Mouse (Mus musculus) spleen, postnatal 10 days (tissue): ENCODE data around the gene Chst5.
A peak's percentile ranks its signal among the peaks of the same experiment; 100 is the strongest.

Experiments
- DNase-seq, 2 experiments: peaks; one replicate each; pipeline ENCODE4 v3.0.0; 2021 to 2022; ENCODE audit warnings: low spot score in 2 of 2

Chst5 gene

DNA sequence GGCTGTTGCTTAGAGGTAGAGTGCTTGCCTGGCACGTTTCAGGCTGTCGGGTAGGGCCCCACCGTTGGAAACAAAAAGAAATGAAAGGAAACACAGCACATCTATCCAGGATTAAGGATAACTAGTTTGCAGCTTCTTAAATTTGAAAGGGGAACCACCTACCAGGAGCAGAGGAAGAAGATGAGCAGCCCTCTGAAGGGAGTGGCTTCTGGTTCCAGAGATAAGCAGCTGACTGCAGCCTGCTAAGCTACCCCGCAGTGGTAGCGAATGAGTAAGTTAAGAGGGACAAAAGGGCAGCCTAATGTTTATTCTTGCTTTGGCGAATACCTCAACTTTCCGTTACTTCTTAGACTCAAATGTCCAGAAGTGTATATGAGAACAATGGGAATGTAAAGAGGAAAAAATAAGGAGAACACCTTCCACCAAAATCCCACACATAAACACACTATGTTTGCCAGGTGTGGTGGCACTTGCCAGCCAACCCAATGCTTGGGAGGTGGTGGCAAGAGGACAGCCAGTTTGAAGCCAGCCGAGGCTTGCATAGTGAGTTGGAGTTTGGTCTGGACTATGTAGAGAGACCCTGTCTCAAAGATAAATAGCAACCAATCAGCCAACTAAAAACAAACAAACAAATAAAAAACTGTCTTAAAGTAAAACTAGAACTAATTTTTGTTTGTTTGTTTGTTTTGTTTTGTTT, 19.5 kb upstream of the Chst5 start:
- peak in 1 of 2 experiments; percentile 58 for DNase-seq

- no peak for DNase-seq
These were observed 14.7 kb upstream of the Chst5 start for GRCm38 (mm10) chr8:111924976-111925375.

- peak in 1 of 2 experiments; percentile 79 for DNase-seq
These were observed 13.1 kb upstream of the Chst5 start for GRCm38 (mm10) chr8:111923383-111923804.

DNA sequence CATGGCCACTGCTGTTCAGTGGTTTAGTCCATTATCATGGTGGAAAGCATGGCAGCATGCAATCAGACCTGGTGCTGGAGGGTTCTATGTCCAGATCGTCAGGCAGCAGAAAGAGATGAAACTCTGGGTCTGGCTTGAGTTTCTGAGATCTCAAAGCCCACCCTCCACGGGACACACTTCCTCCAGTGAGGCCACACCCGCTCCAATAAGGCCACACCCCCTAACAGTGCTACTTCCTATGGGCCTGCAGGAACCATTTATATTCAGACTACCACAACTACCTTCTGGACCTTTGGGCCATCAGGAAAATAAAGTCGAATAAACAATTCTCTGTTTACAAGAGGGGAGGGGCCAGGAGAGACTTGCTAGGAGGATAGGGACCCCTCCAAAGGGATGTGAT, 10.7 kb upstream of the Chst5 start:
- no peak for DNase-seq

- peak in 1 of 2 experiments; percentile 38 for DNase-seq
These were observed 9.4 kb upstream of the Chst5 start for GRCm38 (mm10) chr8:111919663-111920062.

GRCm38 (mm10) chr8:111912860-111913432, 2.7 kb upstream of the Chst5 start:
- no peak for DNase-seq

DNA sequence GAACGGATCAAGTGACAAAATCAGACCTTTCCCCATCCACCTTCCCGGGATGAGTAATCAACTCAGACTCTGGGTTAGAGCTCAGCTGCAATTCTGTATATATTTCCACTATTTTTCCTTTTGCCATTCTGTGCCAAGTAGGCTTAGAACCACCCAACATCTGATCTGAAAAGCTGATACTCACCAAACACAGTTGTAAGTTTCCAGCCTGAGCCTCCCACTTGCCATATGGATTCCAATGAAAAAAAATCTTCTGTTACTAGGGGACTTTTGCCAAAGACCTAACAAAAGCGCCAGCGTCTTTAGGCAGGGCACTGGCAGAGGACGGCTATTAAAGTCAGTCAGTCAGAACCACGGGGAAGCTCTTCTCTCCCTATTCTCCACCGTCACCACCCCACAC, 1.3 kb upstream of the Chst5 start:
- DNase-seq, result no peak

DNA sequence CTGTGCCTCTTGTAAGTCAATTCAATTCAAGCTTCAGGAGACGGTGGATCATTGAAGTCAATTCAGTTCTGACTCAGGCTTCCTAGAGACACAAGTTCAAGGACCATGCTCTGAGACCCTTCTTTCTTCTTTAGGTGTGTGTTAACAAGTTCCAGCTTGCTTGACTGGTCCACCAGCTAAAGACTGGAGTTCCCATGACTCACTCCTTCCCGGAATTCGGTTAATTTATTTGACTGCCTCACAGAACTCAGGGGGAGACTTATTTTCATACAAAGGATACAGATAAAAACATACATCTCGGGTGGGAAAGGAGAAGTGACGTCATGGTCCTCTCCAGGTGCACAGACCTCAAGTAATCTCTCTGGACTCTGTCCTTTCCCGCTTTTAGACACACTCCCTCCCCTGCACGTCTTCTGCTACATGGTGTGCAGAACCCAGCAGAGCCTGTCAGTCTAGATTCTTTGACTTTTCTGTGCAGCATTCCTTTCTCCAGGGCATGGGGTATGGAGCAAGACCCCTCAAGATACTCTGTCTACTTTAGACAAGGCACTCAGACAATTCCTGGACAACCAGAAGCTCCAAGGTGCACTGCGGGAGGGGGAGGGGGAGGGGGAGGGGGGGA, 4.6 kb downstream of the Chst5 start:
- DNase-seq, result no peak

DNA sequence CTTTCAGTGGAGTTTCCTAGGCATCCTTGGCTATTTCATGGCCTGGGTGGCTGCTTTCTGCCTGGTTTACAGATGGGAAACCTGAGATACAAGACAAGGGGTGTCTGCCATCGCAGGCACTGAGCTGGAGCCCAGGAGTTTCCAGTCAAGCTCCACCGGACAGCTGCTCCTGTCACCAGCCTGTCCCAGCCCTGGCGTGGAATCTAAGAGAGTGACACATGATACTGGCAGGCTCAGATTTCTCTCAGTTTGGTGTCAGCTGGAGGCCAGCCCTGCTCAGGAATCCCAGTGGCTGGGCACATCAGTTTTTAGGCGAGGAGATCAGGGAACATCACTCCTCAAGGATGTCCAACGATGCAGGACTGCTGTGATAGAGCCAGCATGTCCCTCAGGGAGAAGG, 8.2 kb downstream of the Chst5 start:
- DNase-seq, result no peak

- no peak for DNase-seq
These were observed 11.7 kb downstream of the Chst5 start for GRCm38 (mm10) chr8:111898586-111898985.

DNA sequence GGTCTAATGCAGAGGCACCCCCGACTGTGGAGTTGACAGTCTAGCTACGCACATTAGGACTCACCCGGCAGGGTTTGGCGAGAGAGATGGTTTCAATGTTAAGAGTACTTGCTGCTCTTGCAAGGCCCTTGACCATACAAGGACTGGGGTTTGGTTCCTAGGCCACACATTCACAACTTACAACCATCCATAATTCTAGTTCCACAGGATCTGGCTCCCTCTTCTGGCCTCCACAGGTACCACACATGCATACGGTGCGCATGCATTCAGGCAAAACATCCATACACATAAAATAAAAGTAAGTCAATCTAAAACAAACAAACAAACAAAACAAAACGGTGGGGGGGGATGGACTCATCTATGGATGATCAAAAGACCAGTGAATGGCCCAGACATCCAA, 15.3 kb downstream of the Chst5 start:
- DNase-seq, result no peak

GRCm38 (mm10) chr8:111892615-111893014, 17.6 kb downstream of the Chst5 start:
- DNase-seq, result no peak

- no peak for DNase-seq
These were observed 18.3 kb downstream of the Chst5 start for GRCm38 (mm10) chr8:111891983-111892382.

- no peak for DNase-seq
These were observed 19.3 kb downstream of the Chst5 start for GRCm38 (mm10) chr8:111890911-111891303.

GRCm38 (mm10) chr8:111889931-111890910, 20.0 kb downstream of the Chst5 start:
- DNase-seq, result no peak

GRCm38 (mm10) chr8:111888091-111888650, 22.1 kb downstream of the Chst5 start:
- no peak for DNase-seq

DNA sequence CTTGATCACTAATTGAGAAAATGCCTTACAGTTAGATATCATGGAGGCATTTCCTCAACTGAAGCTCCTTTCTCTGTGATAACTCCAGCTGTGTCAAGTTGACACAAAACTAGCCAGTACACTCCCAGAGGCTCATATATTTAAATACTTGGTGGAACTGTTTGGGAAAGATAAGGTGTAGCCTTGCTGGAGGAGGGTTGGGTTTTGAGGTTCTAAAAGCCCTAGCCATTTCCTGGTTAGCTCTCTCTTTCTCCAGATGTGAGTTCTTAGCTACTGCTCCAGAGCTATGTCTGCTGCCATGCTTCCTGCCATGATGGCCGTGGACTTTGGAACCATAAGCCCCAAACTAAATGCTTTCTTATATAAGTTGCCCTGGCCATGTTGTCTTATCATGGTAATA, 22.8 kb downstream of the Chst5 start:
- DNase-seq, result no peak

DNA sequence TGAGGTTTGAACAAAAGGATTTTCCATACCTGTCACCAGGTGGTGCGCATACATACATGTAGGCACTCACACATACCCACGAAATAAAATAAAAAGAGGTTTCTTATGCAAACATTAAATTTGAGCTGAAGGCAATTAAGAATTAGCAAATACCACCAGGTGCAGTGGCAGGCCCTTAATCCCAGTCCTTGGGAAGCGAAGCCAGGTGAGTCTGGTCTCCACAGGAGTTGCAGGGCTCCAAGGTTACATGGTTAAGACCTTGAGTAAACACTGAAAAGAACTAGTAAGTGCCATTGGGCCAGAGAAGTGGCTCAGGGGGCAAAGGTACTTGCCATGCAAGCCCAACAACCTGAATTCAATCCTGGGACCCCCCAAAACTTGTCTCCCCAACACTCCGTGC, 26.6 kb downstream of the Chst5 start:
- DNase-seq, result no peak

- peak in 1 of 2 experiments; percentile 63 for DNase-seq
These were observed 28.7 kb downstream of the Chst5 start for GRCm38 (mm10) chr8:111881591-111881990.

DNA sequence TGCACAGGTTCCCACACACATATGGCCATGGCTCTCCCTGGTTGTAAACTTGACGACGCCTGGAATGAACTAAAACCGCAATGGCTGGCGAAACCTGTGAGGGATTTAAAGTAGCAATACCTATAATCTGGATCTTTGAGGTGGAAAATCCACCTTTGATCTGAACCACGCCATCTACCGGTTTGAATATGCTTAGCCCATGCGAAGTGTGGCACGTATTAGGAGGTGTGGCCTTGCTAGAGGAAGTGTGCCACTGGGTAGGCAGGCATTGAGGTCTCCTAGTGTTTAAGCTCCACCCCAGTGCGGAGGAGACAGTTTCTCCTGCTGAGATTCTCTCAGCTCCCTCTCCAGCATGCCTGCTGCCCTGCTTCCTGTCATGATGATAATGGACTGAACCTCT, 32.5 kb downstream of the Chst5 start:
- DNase-seq, result no peak

DNA sequence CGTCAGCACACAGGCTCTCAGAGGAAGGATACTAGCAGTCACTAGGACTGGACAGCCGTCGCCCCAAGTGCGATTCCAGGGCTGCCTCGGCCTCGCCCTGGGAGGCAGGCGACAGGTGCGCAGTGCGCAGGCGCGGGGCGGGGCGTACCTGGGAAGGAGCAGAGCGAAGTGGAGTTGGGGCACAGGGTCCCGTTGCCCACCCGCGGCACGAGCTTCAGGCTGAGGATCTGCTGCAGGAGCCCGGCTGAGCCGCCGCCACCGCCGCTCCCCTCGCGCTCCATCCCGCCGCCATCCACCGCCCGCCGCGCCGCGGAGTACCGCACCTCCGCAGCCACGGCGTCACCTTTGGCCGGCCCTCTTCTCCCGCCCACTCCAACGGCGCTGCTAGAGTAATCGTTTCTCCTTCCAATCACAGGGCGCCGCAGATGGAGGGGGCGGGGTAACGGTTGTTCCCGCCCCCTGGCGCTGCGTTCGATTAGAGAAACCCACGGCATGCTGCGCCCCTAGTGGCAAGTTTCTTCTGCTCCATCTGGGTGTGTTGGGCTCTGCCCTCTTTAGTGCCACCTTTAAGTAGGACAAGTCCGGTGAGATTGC, 33.8 kb downstream of the Chst5 start, which contains the start of gene Tmem170:
Gene Tmem170 (minus strand): TSS at position 396 of the 594 bp plus-strand sequence.
- peak; percentile 97 to 99 for DNase-seq
